In the genomic region with DNA sequence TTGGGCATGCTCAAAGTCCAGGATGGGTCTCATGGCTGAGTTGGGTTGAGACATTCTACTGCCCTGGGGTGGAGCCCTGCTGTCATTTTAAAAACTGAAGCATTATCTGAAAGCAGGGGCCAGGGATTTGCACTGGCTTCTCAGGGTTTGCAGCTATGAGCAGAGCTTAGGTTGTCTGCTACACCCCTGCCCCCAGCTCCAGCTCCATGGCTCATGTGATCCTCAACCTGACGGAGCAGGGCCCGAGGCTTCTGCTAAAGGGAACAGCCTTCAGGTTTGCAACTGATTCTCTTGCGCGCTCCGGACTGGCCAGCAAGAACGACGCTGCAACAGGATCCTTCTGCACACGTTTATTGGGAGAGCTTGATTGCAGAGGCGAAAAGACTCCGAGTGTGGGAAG, we compare ENCODE assay signal across 21 mouse cellular contexts. TPM values are rescaled to one million over a fixed set of nuclear protein-coding genes. Genes with fewer than 3 reads are reported as not detected.
A peak's percentile ranks its signal among the peaks of the same experiment; 100 is the strongest.
DNase-seq lines count a peak whose midpoint lies in the region; ATAC-seq and TF ChIP-seq lines count a peak whose summit lies in the region.
"Had no signal": no experiment of that assay in that cellular context is flagged by ENCODE, and none has a peak within 500 bp of the region (broad histone marks: within the 10 kb centered on the region; RNA-seq: fewer than 3 reads in every experiment).

No protein-coding gene starts in this region.

- 97% methylated on average over 10 of the region's 10 CpGs for WGBS in intestine, embryonic 14.5 days
- 95% methylated on average over 10 of the region's 10 CpGs for WGBS in intestine, embryonic 15.5 days
- WGBS in lung, postnatal 0 days: 96% methylated on average over 10 of the region's 10 CpGs
- 95% methylated on average over 10 of the region's 10 CpGs for WGBS in stomach, postnatal 0 days

- H3K4me1 ChIP-seq in intestine, embryonic 14.5 days (replicated peaks; ENCODE audit: control insufficient read depth, insufficient read depth, low read length): peaks cover 14% of the 10 kb centered on the region
- peaks cover 10% of the 10 kb centered on the region for H3K4me1 ChIP-seq in intestine, embryonic 15.5 days (replicated peaks)
- H3K4me1 ChIP-seq in lung, postnatal 0 days (ENCODE audit: insufficient read depth, low read depth, low read length): peaks cover 4% of the 10 kb centered on the region; the same call in 1 of the 2 replicates
- H3K4me1 ChIP-seq in stomach, postnatal 0 days (replicated peaks; ENCODE audit: control insufficient read depth, insufficient read depth): no peaks in the 10 kb centered on the region; the same call in none of the 2 replicates

- no peak for TF ChIP-seq EP300 in lung, postnatal 0 days (IDR thresholded peaks at IDR 0.05)
- no peak for TF ChIP-seq EP300 in stomach, postnatal 0 days (optimal IDR thresholded peaks at IDR 0.05)

- intact Hi-C loops in gastrocnemius, adult 2 months (cut with DNase I): no loop called here

- H3K9ac ChIP-seq in intestine, embryonic 14.5 days (ENCODE audit: low read length): no peak overlapping the region
- no peak overlapping the region for H3K9ac ChIP-seq in intestine, embryonic 15.5 days
- H3K9ac ChIP-seq in lung, postnatal 0 days (replicated peaks; ENCODE audit: low read depth): no peak overlapping the region
- H3K9ac ChIP-seq in stomach, postnatal 0 days (ENCODE audit: low read length): no peak overlapping the region
- H3K9ac ChIP-seq: embryonic facial prominence, embryonic 15.5 days; forebrain, embryonic 15.5 days; hindbrain, embryonic 14.5 days had no signal

- H3K27ac ChIP-seq in gastrocnemius, adult 2 months: no peak overlapping the region
- H3K27ac ChIP-seq in intestine, embryonic 14.5 days (ENCODE audit: low read depth): no peak overlapping the region
- H3K27ac ChIP-seq in intestine, embryonic 15.5 days: no peak overlapping the region
- no peak overlapping the region for H3K27ac ChIP-seq in lung, postnatal 0 days (ENCODE audit: low read length)
- no peak overlapping the region for H3K27ac ChIP-seq in stomach, postnatal 0 days (replicated peaks)
- H3K27ac ChIP-seq: embryonic facial prominence, embryonic 15.5 days; forebrain, embryonic 15.5 days; hindbrain, embryonic 10.5 days; hindbrain, embryonic 14.5 days had no signal

- TF ChIP-seq CTCF in gastrocnemius, adult 2 months (IDR thresholded peaks at IDR 0.05): no peak
- TF ChIP-seq CTCF in lung, postnatal 0 days (IDR thresholded peaks at IDR 0.05): no peak
- TF ChIP-seq CTCF in stomach, postnatal 0 days (IDR thresholded peaks at IDR 0.05; ENCODE audit: low read depth): no peak

- H3K27me3 ChIP-seq in intestine, embryonic 14.5 days (replicated peaks; ENCODE audit: control insufficient read depth, insufficient read depth, low read length): no peaks in the 10 kb centered on the region
- H3K27me3 ChIP-seq in intestine, embryonic 15.5 days (replicated peaks): no peaks in the 10 kb centered on the region
- no peaks in the 10 kb centered on the region for H3K27me3 ChIP-seq in lung, postnatal 0 days (replicated peaks; ENCODE audit: insufficient read depth, low read length)
- no peaks in the 10 kb centered on the region for H3K27me3 ChIP-seq in stomach, postnatal 0 days (ENCODE audit: control insufficient read depth, insufficient read depth, low read length)
- H3K27me3 ChIP-seq: embryonic facial prominence, embryonic 15.5 days; forebrain, embryonic 15.5 days had no signal

- no peak for ATAC-seq in intestine, embryonic 14.5 days (replicated peaks; ENCODE audit: low FRiP score, low TSS enrichment, low read depth)
- no peak for ATAC-seq in intestine, embryonic 15.5 days
- ATAC-seq in lung, postnatal 0 days: no peak
- ATAC-seq in stomach, postnatal 0 days (ENCODE audit: low FRiP score, low TSS enrichment): no peak
- ATAC-seq: forebrain, embryonic 15.5 days; intestine, postnatal 0 days had no signal

- DNase-seq in gastrocnemius, postnatal 4 days (ENCODE audit: low spot score in 2 of 2): peak; percentile 4 to 13
- no peak for DNase-seq in gastrocnemius, adult 2 months
- peak; percentile 33 for DNase-seq in intestine, embryonic 14.5 days (ENCODE audit: low spot score)
- DNase-seq in lung, postnatal 0 days (ENCODE audit: low spot score): peak; percentile 1
- no peak for DNase-seq in lung, postnatal 10 days
- DNase-seq in stomach, postnatal 0 days (ENCODE audit: low spot score): peak; percentile 8
- no peak for DNase-seq in kidney, postnatal 36 days
- DNase-seq: adrenal gland, adult 8-10 months; cerebellum, adult 11 months; cerebellum, adult 8-10 months; cerebellum, postnatal 36 days; gastrocnemius, postnatal 36 days; heart, postnatal 10 days had no signal

- no peak overlapping the region for H3K4me2 ChIP-seq in intestine, embryonic 14.5 days (ENCODE audit: low read length)
- no peak overlapping the region for H3K4me2 ChIP-seq in intestine, embryonic 15.5 days (replicated peaks)
- no peak overlapping the region for H3K4me2 ChIP-seq in lung, postnatal 0 days (replicated peaks; ENCODE audit: low read depth, low read length)
- H3K4me2 ChIP-seq in stomach, postnatal 0 days (replicated peaks; ENCODE audit: low read depth): no peak overlapping the region
- H3K4me2 ChIP-seq: embryonic facial prominence, embryonic 15.5 days; forebrain, embryonic 15.5 days; hindbrain, embryonic 14.5 days had no signal

- no peak overlapping the region for H3K4me3 ChIP-seq in gastrocnemius, adult 2 months
- no peak overlapping the region for H3K4me3 ChIP-seq in intestine, embryonic 14.5 days (ENCODE audit: low read depth, low read length)
- H3K4me3 ChIP-seq in intestine, embryonic 15.5 days (replicated peaks): no peak overlapping the region
- no peak overlapping the region for H3K4me3 ChIP-seq in lung, postnatal 0 days (ENCODE audit: low read depth, low read length)
- no peak overlapping the region for H3K4me3 ChIP-seq in stomach, postnatal 0 days (ENCODE audit: low read depth, low read length)
- H3K4me3 ChIP-seq: embryonic facial prominence, embryonic 15.5 days; erythroblast, embryonic 14.5 days; forebrain, embryonic 15.5 days; hindbrain, embryonic 10.5 days had no signal

- no peaks in the 10 kb centered on the region for H3K9me3 ChIP-seq in intestine, embryonic 14.5 days (ENCODE audit: control insufficient read depth, low read length)
- no peaks in the 10 kb centered on the region for H3K9me3 ChIP-seq in intestine, embryonic 15.5 days
- no peaks in the 10 kb centered on the region for H3K9me3 ChIP-seq in lung, postnatal 0 days (ENCODE audit: low read length)
- no peaks in the 10 kb centered on the region for H3K9me3 ChIP-seq in stomach, postnatal 0 days (ENCODE audit: control insufficient read depth, low read length)
- H3K9me3 ChIP-seq: embryonic facial prominence, embryonic 15.5 days; forebrain, embryonic 15.5 days had no signal

- H3K36me3 ChIP-seq in intestine, embryonic 14.5 days (ENCODE audit: control insufficient read depth, insufficient read depth, low read length): no peaks in the 10 kb centered on the region
- H3K36me3 ChIP-seq in intestine, embryonic 15.5 days: no peaks in the 10 kb centered on the region
- H3K36me3 ChIP-seq in lung, postnatal 0 days (ENCODE audit: insufficient read depth, low read length): no peaks in the 10 kb centered on the region
- no peaks in the 10 kb centered on the region for H3K36me3 ChIP-seq in stomach, postnatal 0 days (ENCODE audit: control insufficient read depth, insufficient read depth, low read length)
- H3K36me3 ChIP-seq: embryonic facial prominence, embryonic 15.5 days; forebrain, embryonic 15.5 days; G1E; hindbrain, embryonic 10.5 days had no signal

RNA-seq across cellular contexts. Expression of a gene that starts 28.2 kb away (rescaled TPM):
- 100 to 1,000 TPM; 861 to 883 TPM for total RNA-seq in gastrocnemius, postnatal 4 days (2021)
- total RNA-seq in gastrocnemius, adult 2 months (2021): 100 to 1,000 TPM; 201 to 262 TPM
- polyA plus RNA-seq in intestine, embryonic 14.5 days (2014; fragmentation: Nextera tagmentation; extraction: Ambion mirVana): 2,797 and 3,021 TPM in 2 replicates
- polyA plus RNA-seq in intestine, embryonic 15.5 days (2015; fragmentation: Nextera tagmentation; extraction: Ambion mirVana): 2,607 and 2,658 TPM in 2 replicates
- 1,989 and 2,317 TPM in 2 replicates for polyA plus RNA-seq in lung, postnatal 0 days (2015; fragmentation: Nextera tagmentation; extraction: Ambion mirVana)
- polyA plus RNA-seq in stomach, postnatal 0 days (2015; fragmentation: Nextera tagmentation; extraction: Ambion mirVana): 2,268 and 2,377 TPM in 2 replicates

RNA-seq across cellular contexts. Expression of a gene that starts 41.2 kb away (rescaled TPM):
- under 1 TPM; 0.52 to 0.98 TPM for total RNA-seq in gastrocnemius, postnatal 4 days (2021)
- total RNA-seq in gastrocnemius, adult 2 months (2021): under 1 TPM in 1 of 2 experiments, not detected in 1; 0.87 TPM
- polyA plus RNA-seq in intestine, embryonic 14.5 days (2014; fragmentation: Nextera tagmentation; extraction: Ambion mirVana): 0.12 and 0.65 TPM in 2 replicates
- 0.18 TPM in 1 of 2 replicates, not detected in the other for polyA plus RNA-seq in intestine, embryonic 15.5 days (2015; fragmentation: Nextera tagmentation; extraction: Ambion mirVana)
- 0.36 and 0.74 TPM in 2 replicates for polyA plus RNA-seq in lung, postnatal 0 days (2015; fragmentation: Nextera tagmentation; extraction: Ambion mirVana)
- 0.41 and 0.47 TPM in 2 replicates for polyA plus RNA-seq in stomach, postnatal 0 days (2015; fragmentation: Nextera tagmentation; extraction: Ambion mirVana)
- total RNA-seq: heart, postnatal 10 days had no signal
- polyA plus RNA-seq: erythroblast, embryonic 14.5 days; G1E had no signal

RNA-seq across cellular contexts. Expression of a gene that starts 58.4 kb away (rescaled TPM):
- total RNA-seq in gastrocnemius, postnatal 4 days (2021): 10 to 100 TPM; 16.7 to 16.9 TPM
- 10 to 100 TPM; 18.5 to 18.8 TPM for total RNA-seq in gastrocnemius, adult 2 months (2021)
- 32.6 and 37.0 TPM in 2 replicates for polyA plus RNA-seq in intestine, embryonic 14.5 days (2014; fragmentation: Nextera tagmentation; extraction: Ambion mirVana)
- 24.2 and 29.4 TPM in 2 replicates for polyA plus RNA-seq in intestine, embryonic 15.5 days (2015; fragmentation: Nextera tagmentation; extraction: Ambion mirVana)
- polyA plus RNA-seq in lung, postnatal 0 days (2015; fragmentation: Nextera tagmentation; extraction: Ambion mirVana): 18.1 and 19.6 TPM in 2 replicates
- polyA plus RNA-seq in stomach, postnatal 0 days (2015; fragmentation: Nextera tagmentation; extraction: Ambion mirVana): 14.3 and 15.3 TPM in 2 replicates

Comparison
In these comparisons a context has a peak if more than half of its experiments do, and no peak if none do; other contexts are left out.
1. DNase-seq: peak in gastrocnemius, postnatal 4 days (2 of 2), intestine, embryonic 14.5 days (single experiment), lung, postnatal 0 days (single experiment) and stomach, postnatal 0 days (single experiment); none in gastrocnemius, adult 2 months (single experiment), lung, postnatal 10 days (single experiment) and kidney, postnatal 36 days (0 of 2).